Mouse (Mus musculus) myocyte (in vitro differentiated cells): ENCODE measurements around the gene Hist2h3b.

Experiments used
- E2F4 ChIP-seq: IDR thresholded peaks from one replicate; pipeline ENCODE4 v1.6.1; 2011; ENCODE audit warnings: mild to moderate bottlenecking, control low read depth, moderate library complexity; ENCODE audit not compliant: insufficient read depth
- MAX ChIP-seq: IDR thresholded peaks from one replicate; pipeline ENCODE4 v1.6.1; 2011; ENCODE audit warnings: low read depth, mild to moderate bottlenecking, control low read depth
- MYOD1 ChIP-seq, 3 experiments: IDR thresholded peaks; one replicate each; pipeline ENCODE4 v1.6.1; 2011; ENCODE audit warnings: control low read depth in 2 of 3, low read depth in 2 of 3, mild to moderate bottlenecking in 2 of 3, moderate library complexity in 1 of 3; ENCODE audit not compliant: insufficient read length in 2 of 3, control insufficient read depth in 1 of 3
- POLR2A ChIP-seq: IDR thresholded peaks from one replicate; pipeline ENCODE4 v1.6.1; 2011; ENCODE audit warnings: low read depth, mild to moderate bottlenecking, control low read depth, moderate library complexity; ENCODE audit not compliant: insufficient read length
- POLR2AphosphoS2 ChIP-seq: IDR thresholded peaks from one replicate; pipeline ENCODE4 v1.6.1; 2011; ENCODE audit warnings: low read depth, control low read depth; ENCODE audit not compliant: insufficient read length
- TCF12 ChIP-seq: IDR thresholded peaks from one replicate; pipeline ENCODE4 v1.6.1; 2011; ENCODE audit warnings: mild to moderate bottlenecking, control low read depth; ENCODE audit not compliant: poor library complexity, insufficient read depth, severe bottlenecking
- USF1 ChIP-seq: IDR thresholded peaks from one replicate; pipeline ENCODE4 v1.6.1; 2011; ENCODE audit warnings: low read depth, mild to moderate bottlenecking, control low read depth, moderate library complexity

- TF ChIP-seq POLR2A (no peak), POLR2AphosphoS2 (no peak), TCF12 (no peak), MAX (no peak), USF1 (no peak), MYOD1 (IDR thresholded peaks at IDR 0.05; ENCODE audit: control insufficient read depth in 1 of 3, insufficient read length in 2 of 3, low read depth in 2 of 3) (no peak), E2F4 (no peak)
Observed at GRCm38 (mm10) chr3:96302076-96302475, 33.6 kb downstream of the Hist2h3b start.
